In the genomic region with DNA sequence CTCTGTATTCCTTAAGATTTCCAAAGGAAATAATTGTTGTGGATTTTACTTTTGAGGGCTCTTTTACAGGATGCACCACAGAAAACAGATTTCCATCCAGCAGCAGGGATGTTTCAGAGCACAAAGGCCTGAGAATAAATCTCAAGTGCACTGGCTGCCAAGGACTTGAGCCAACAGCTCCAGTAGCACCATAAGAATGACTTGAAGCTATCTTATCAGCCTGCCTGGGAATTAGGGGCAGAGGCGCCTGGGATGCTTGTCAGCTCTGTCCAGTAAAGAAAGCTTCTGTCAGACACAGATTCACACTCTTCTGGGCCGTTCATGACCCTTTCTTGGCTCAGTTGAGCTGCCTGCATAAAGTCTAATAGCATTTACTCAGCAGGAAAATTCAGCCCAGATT, we compare ENCODE assay signal across 8 mouse cellular contexts. TPM values are rescaled to one million over a fixed set of nuclear protein-coding genes. Genes with fewer than 3 reads are reported as not detected.
DNase-seq lines count a peak whose midpoint lies in the region; ATAC-seq and TF ChIP-seq lines count a peak whose summit lies in the region.
"Had no signal": no experiment of that assay in that cellular context is flagged by ENCODE, and none has a peak within 500 bp of the region (broad histone marks: within the 10 kb centered on the region; RNA-seq: fewer than 3 reads in every experiment).

No protein-coding gene starts in this region.

- no peak overlapping the region for H3K4me3 ChIP-seq in lung, embryonic 16.5 days (ENCODE audit: low read length)
- no peak overlapping the region for H3K4me3 ChIP-seq in cerebellum, adult 2 months (replicated peaks; ENCODE audit: insufficient read depth, low read depth, low read length)
- H3K4me3 ChIP-seq in forebrain, embryonic 15.5 days, result no peak overlapping the region
- H3K4me3 ChIP-seq: liver, embryonic 12.5 days had no signal

- H3K9ac ChIP-seq in lung, embryonic 16.5 days (ENCODE audit: low read length), result no peak overlapping the region
- no peak overlapping the region for H3K9ac ChIP-seq in forebrain, embryonic 15.5 days (replicated peaks)
- H3K9ac ChIP-seq: liver, embryonic 12.5 days had no signal

- no peak for TF ChIP-seq CTCF in cerebellum, adult 2 months (IDR thresholded peaks at IDR 0.05; ENCODE audit: borderline replicate concordance, insufficient read depth, low read depth, low read length)

- 30% methylated on average over 2 of the region's 2 CpGs for WGBS in lung, embryonic 16.5 days
- WGBS in cerebellum, adult 2 months, result 42% methylated on average over 2 of the region's 2 CpGs
- 64% methylated on average over 2 of the region's 2 CpGs for WGBS in forebrain, embryonic 15.5 days

- H3K36me3 ChIP-seq in lung, embryonic 16.5 days (ENCODE audit: control insufficient read depth, insufficient read depth, low read length), result 0 out of 2 replicates have a peak, but pooled peaks cover 5% of the 10 kb centered on the region
- H3K36me3 ChIP-seq in forebrain, embryonic 15.5 days, result no peaks in the 10 kb centered on the region
- H3K36me3 ChIP-seq: liver, embryonic 12.5 days had no signal

- H3K9me3 ChIP-seq in lung, embryonic 16.5 days (ENCODE audit: control insufficient read depth, low read length), result no peaks in the 10 kb centered on the region
- H3K9me3 ChIP-seq in forebrain, embryonic 15.5 days, result no peaks in the 10 kb centered on the region
- H3K9me3 ChIP-seq: liver, embryonic 12.5 days had no signal

- ATAC-seq in lung, embryonic 16.5 days (ENCODE audit: low read depth), result peak; percentile 95
- no peak for ATAC-seq in forebrain, embryonic 15.5 days (replicated peaks)
- ATAC-seq: liver, embryonic 12.5 days had no signal

- H3K4me1 ChIP-seq in lung, embryonic 16.5 days (replicated peaks; ENCODE audit: control insufficient read depth, insufficient read depth, low read length), result peaks cover 4% of the 10 kb centered on the region; the same call in 1 of the 2 replicates
- H3K4me1 ChIP-seq in cerebellum, adult 2 months (ENCODE audit: control insufficient read depth, insufficient read depth, low read length), result no peaks in the 10 kb centered on the region
- peaks cover 7% of the 10 kb centered on the region for H3K4me1 ChIP-seq in forebrain, embryonic 15.5 days

- H3K4me2 ChIP-seq in lung, embryonic 16.5 days (ENCODE audit: low read depth, low read length), result no peak overlapping the region
- H3K4me2 ChIP-seq in forebrain, embryonic 15.5 days (replicated peaks), result no peak overlapping the region
- H3K4me2 ChIP-seq: liver, embryonic 12.5 days had no signal

- H3K27ac ChIP-seq in lung, embryonic 16.5 days (ENCODE audit: low read length), result peak overlapping the region; percentile 81
- no peak overlapping the region for H3K27ac ChIP-seq in cerebellum, adult 2 months (ENCODE audit: insufficient read depth, low read length)
- H3K27ac ChIP-seq in forebrain, embryonic 15.5 days (replicated peaks), result no peak overlapping the region
- H3K27ac ChIP-seq: liver, embryonic 12.5 days had no signal

- no peak for TF ChIP-seq POLR2A in cerebellum, adult 2 months (IDR thresholded peaks at IDR 0.05; ENCODE audit: borderline replicate concordance, insufficient read depth, low read length)

- intact Hi-C loops in heart, postnatal 36 days (cut with DNase I), result loop anchor here (5.0 kb wide), 1 partner anchor 40 kb away; a partner anchor contains a TSS

- peak; percentile 25 for DNase-seq in MN1 (ENCODE audit: low spot score)
- peak; percentile 22 for DNase-seq in adrenal gland, postnatal 14 days
- DNase-seq in heart, postnatal 36 days, result peak; percentile 43 to 49
- DNase-seq in thymus, postnatal 0 days (ENCODE audit: low spot score), result no peak
- no peak for DNase-seq in cerebellum, adult 2 months

- H3K27me3 ChIP-seq in lung, embryonic 16.5 days (ENCODE audit: control insufficient read depth, insufficient read depth, low read depth, low read length), result no peaks in the 10 kb centered on the region
- no peaks in the 10 kb centered on the region for H3K27me3 ChIP-seq in cerebellum, adult 2 months (ENCODE audit: control insufficient read depth, insufficient read depth, low read length)
- H3K27me3 ChIP-seq in forebrain, embryonic 15.5 days, result no peaks in the 10 kb centered on the region
- H3K27me3 ChIP-seq: liver, embryonic 12.5 days had no signal

RNA-seq across cellular contexts. Expression of a gene that starts 33.1 kb away (rescaled TPM):
- 31.6 and 39.5 TPM in 2 replicates for total RNA-seq in adrenal gland, postnatal 14 days (2021)
- total RNA-seq in heart, postnatal 36 days (2021), result 10 to 100 TPM; 17.6 to 21.7 TPM
- polyA plus RNA-seq in lung, embryonic 16.5 days (2015; fragmentation: Nextera tagmentation; extraction: Ambion mirVana), result 100 and 110 TPM in 2 replicates
- polyA plus RNA-seq in thymus, postnatal 0 days (2015; fragmentation: Nextera tagmentation; extraction: Ambion mirVana), result 2.8 and 2.9 TPM in 2 replicates
- polyA plus RNA-seq in cerebellum, adult 2 months (2012; rRNA removed), result 24.2 and 25.2 TPM in 2 replicates
- polyA plus RNA-seq in forebrain, embryonic 15.5 days (2015; fragmentation: Nextera tagmentation; extraction: Ambion mirVana), result 42.4 and 51.8 TPM in 2 replicates

RNA-seq across cellular contexts. Expression of a gene that starts 38.0 kb away (rescaled TPM):
- 12.5 and 13.7 TPM in 2 replicates for total RNA-seq in adrenal gland, postnatal 14 days (2021)
- 10 to 100 TPM; 13.6 to 14.5 TPM for total RNA-seq in heart, postnatal 36 days (2021)
- polyA plus RNA-seq in lung, embryonic 16.5 days (2015; fragmentation: Nextera tagmentation; extraction: Ambion mirVana), result 83.5 and 88.9 TPM in 2 replicates
- 3.2 and 3.6 TPM in 2 replicates for polyA plus RNA-seq in thymus, postnatal 0 days (2015; fragmentation: Nextera tagmentation; extraction: Ambion mirVana)
- polyA plus RNA-seq in cerebellum, adult 2 months (2012; rRNA removed), result 51.7 and 58.1 TPM in 2 replicates
- polyA plus RNA-seq in forebrain, embryonic 15.5 days (2015; fragmentation: Nextera tagmentation; extraction: Ambion mirVana), result 50.7 and 60.4 TPM in 2 replicates

Comparison
In these comparisons a context has a peak if more than half of its experiments do, and no peak if none do; other contexts are left out.
1. DNase-seq: peak in MN1 (single experiment), adrenal gland, postnatal 14 days (single experiment) and heart, postnatal 36 days (2 of 2); none in thymus, postnatal 0 days (single experiment) and cerebellum, adult 2 months (0 of 2).
2. RNA of a gene that starts 38.0 kb away (polyA plus RNA-seq): 83.5 to 88.9 TPM in lung, embryonic 16.5 days, 50.7 to 60.4 TPM in forebrain, embryonic 15.5 days and 51.7 to 58.1 TPM in cerebellum, adult 2 months; 3.2 to 3.6 TPM in thymus, postnatal 0 days; every median in the first group is over 10 times any median in the second.